Mouse (Mus musculus): Measurements from ENCODE around the gene Wbp2.

DNA sequence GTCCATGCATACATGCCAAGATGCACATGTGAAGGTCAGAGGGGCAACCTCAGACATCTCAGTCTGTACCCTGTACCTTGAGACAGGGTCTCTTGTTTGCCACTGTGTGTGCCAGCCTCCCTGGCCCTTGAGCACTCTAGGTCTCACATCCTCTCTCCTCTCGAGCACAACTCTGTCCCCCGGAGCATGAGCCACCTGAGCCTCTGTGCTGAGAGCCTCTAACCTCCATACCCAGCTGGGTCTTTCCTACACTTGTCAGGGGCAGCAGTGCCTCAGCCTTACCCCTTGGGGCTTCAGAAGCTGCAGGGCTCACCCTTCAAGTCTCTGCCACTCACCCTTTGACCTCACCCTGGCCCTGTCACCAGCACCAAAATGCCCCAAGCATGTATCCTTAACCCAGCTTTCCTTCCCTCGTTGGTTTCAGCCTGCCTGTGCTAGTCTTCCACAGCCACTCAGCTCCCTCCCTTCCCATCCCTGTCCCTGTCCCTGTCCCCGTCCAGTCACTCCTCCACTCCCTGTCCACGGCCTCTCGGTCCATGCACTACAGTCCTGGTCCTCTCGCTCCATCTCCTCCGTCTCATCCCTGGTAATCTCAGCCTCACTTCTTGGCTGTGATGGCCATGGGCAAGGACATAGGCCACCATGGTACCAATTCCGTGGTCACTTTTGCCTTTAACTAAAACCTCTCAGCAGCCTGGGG lies 42.4 kb upstream of the Wbp2 start:
- TF ChIP-seq CTCF (IDR thresholded peaks at IDR 0.05; ENCODE audit: low read depth, low read length) (no peak), GATA2 (IDR thresholded peaks at IDR 0.05; ENCODE audit: borderline replicate concordance, low read depth, low read length) (no peak), GATA1 (IDR thresholded peaks at IDR 0.05; ENCODE audit: borderline replicate concordance, low read length) (no peak)

Data from G1E (cell line).